Mouse (Mus musculus) retina, embryonic 14.5 days (tissue): ENCODE measurements around the gene Tbc1d2.

Experiments used
- DNase-seq: peaks from one replicate; pipeline ENCODE4 v3.0.0-alpha.2; 2015; ENCODE audit warnings: low spot score

Gene Tbc1d2

DNA sequence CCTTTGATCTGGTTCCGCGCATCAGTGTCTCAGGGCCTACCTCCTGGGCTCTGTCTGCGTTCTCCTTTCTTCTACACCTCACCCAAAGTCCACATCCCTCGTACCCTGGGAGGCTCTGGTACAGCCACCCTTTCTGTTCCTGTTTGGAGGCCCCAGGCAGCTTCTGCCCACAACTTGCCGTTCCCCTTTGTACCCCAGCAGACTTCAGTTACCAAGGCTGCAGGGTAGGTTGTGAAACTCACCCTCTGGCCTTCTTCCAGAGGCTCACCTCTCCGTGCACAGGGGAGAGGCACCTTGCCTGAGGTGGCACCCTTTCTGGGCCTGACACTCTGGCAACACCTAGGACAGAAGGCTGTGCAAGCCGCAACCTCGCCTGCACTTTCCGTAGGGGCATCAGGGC is 94.2 kb downstream of the Tbc1d2 start:
- no peak for DNase-seq
